Mouse (Mus musculus) kidney, postnatal 10 days (tissue): ENCODE data around the gene H2afb2.

Experiments used
- DNase-seq: peaks from one replicate; pipeline ENCODE4 v3.0.0; 2021; ENCODE audit warnings: mixed read lengths

Gene H2afb2

GRCm38 (mm10) chrX:116680878-116681277 lies at the start of gene H2afb2:
H2afb2 (plus strand) TSS chrX:116681178.
- no peak for DNase-seq
